Mouse (Mus musculus) heart, postnatal 0 days (tissue): ENCODE measurements at regions not wholly inside any gene's neighbourhood (a gene's known extent, or its start where the extent isn't known, plus 50 kb on each side); places are given as distances from the start of the nearest gene placed in this dataset.

Experiments used
- ATAC-seq: fragments of 200-750 bp; cut with Nextera tagmentation; 2 replicates; pipeline ENCODE4 v1.8.0; 2017; ENCODE audit warnings: low read depth, moderate number of reproducible peaks, moderate library complexity; ENCODE audit not compliant: insufficient read depth
- DNase-seq: peaks from one replicate; pipeline ENCODE4 v3.0.0-alpha.2; 2016; ENCODE audit warnings: low spot score
- H3K27ac ChIP-seq: fragments of 300-500 bp; sonication (generic); 2 replicates; pipeline ENCODE4 v1.5.1; 2014; ENCODE audit warnings: low read depth, mild to moderate bottlenecking
- H3K27me3 ChIP-seq: fragments of 300-500 bp; sonication (generic); 2 replicates; pipeline ENCODE4 v1.6.1; 2014; ENCODE audit warnings: low read length, mixed read lengths; ENCODE audit not compliant: control insufficient read depth, insufficient read depth
- H3K36me3 ChIP-seq: fragments of 300-500 bp; sonication (generic); replicated peaks from 2 replicates; pipeline ENCODE4 v1.6.1; 2014; ENCODE audit warnings: low read length, mixed read lengths; ENCODE audit not compliant: control insufficient read depth, insufficient read depth
- H3K4me1 ChIP-seq: fragments of 300-500 bp; sonication (generic); 2 replicates; pipeline ENCODE4 v1.6.1; 2014; ENCODE audit warnings: antibody characterized with exemption; ENCODE audit not compliant: control insufficient read depth, insufficient read depth
- H3K4me2 ChIP-seq: fragments of 300-500 bp; sonication (generic); 2 replicates; pipeline ENCODE4 v1.6.1; 2014; ENCODE audit warnings: low read depth, mild to moderate bottlenecking, low read length, moderate library complexity
- H3K4me3 ChIP-seq: fragments of 300-500 bp; sonication (generic); 2 replicates; pipeline ENCODE4 v1.5.1; 2014; ENCODE audit warnings: low read depth, low read length
- H3K9ac ChIP-seq: fragments of 300-500 bp; sonication (generic); replicated peaks from 2 replicates; pipeline ENCODE4 v1.6.1; 2014; ENCODE audit warnings: low read depth, low read length, mixed read lengths
- H3K9me3 ChIP-seq: fragments of 300-500 bp; sonication (generic); replicated peaks from 2 replicates; pipeline ENCODE4 v1.6.1; 2016; ENCODE audit warnings: low read length; ENCODE audit not compliant: control insufficient read depth
- CTCF ChIP-seq: IDR thresholded peaks from 2 replicates; pipeline ENCODE4 v1.5.1; 2016; ENCODE audit warnings: antibody characterized with exemption, control low read depth, low read depth
- EP300 ChIP-seq: IDR thresholded peaks from 2 replicates; pipeline ENCODE4 v1.6.1; 2016; ENCODE audit warnings: antibody characterized with exemption, low read depth
- WGBS: fragments of 180-500 bp; shearing (Covaris S2); extraction: QIAGEN DNeasy Blood & Tissue Kit; methylation state at CpG from one replicate; pipeline ENCODE4 v1.1.7; 2014; 5-methylcytosine and 5-hydroxymethylcytosine counted together

DNA sequence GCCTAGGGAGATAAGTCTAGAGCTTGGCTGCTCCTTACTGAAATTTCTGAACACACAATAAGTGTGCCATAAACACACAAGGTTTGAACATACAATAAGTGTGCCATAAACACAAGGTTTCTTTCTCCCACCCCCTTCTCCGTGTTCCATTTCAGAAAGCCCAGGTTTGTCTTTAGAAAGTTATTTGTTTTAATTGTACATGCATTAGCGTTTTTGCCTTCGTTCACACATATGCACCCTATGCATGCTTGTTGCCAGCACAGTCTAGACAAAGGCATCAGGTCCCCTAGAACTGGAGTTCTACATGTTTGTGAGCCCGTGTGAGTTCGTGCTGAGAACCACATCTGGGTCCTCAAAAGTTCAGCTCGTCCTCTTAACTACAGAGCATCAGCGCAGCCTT, 64.0 kb upstream of the Gpc5 start:
- H3K9me3 ChIP-seq: no peaks in the 10 kb centered on the region
- H3K4me2 ChIP-seq: no peak overlapping the region
- no peaks in the 10 kb centered on the region for H3K4me1 ChIP-seq
- H3K9ac ChIP-seq: no peak overlapping the region
- H3K27me3 ChIP-seq: no peaks in the 10 kb centered on the region
- no peak for ATAC-seq
- no peak for DNase-seq
- TF ChIP-seq CTCF: no peak
- no peak for TF ChIP-seq EP300
- H3K4me3 ChIP-seq: no peak overlapping the region
- no peak overlapping the region for H3K27ac ChIP-seq
- H3K36me3 ChIP-seq: no peaks in the 10 kb centered on the region
- WGBS: 83% methylated on average over 7 of the region's 7 CpGs

DNA sequence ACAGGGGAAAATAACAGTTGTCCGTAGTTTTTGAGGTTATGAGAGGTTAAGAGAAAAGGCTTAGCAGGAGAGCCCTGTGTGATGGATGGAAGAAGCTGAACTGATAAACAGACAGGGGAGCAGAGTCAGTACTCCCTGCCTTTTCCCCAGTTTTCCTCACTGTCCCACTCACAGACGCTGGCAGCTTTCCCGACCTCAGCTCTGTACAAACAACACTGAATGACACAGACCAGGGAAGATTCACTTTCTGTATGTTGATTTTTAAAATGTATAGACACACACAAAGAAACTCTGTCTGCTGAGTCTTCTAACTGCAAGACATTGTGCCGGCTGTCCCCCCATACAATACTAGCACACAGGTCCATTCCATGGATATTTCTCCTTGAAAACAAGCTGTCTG, 60.3 kb upstream of the Gpc5 start:
- H3K4me3 ChIP-seq: no peak overlapping the region
- WGBS: 40% methylated on average over 4 of the region's 4 CpGs
- no peak overlapping the region for H3K4me2 ChIP-seq
- H3K9ac ChIP-seq: no peak overlapping the region
- no peaks in the 10 kb centered on the region for H3K4me1 ChIP-seq
- ATAC-seq: no peak
- H3K27ac ChIP-seq: no peak overlapping the region
- H3K9me3 ChIP-seq: no peaks in the 10 kb centered on the region
- no peak for DNase-seq
- TF ChIP-seq CTCF (no peak), EP300 (no peak)
- no peaks in the 10 kb centered on the region for H3K27me3 ChIP-seq
- no peaks in the 10 kb centered on the region for H3K36me3 ChIP-seq

DNA sequence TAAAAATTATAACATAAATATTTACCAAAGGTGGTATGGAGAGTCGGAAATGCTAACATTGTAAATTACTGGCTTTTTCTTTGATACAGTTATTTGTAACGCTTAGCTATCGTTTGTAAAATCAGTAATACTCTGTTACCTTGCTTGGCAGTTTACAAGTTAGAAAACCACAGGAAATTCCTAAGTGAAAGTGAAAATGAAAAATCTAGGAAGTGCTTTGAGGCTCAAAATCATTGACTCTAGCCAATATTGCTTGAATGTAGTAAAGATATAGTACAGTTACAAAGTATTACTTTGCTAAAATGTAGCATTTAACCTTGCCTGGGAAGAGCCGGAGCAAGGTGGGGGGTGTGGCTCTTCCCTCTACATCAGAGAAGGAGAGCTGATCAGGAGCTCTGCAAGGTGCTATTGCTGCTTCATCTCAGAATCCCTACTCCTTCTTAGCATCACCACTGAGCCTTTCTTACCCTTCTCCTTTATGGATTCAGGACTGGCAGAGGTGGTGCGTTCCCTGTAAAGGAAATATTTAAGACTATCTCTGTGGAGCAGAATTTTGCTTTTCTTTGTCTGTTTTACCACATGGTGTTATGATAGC, 58.5 kb upstream of the Gpc5 start:
- TF ChIP-seq EP300 (no peak), CTCF (no peak)
- Histone ChIP-seq H3K4me2 (no peak overlapping the region), H3K4me1 (no peaks in the 10 kb centered on the region), H3K9ac (no peak overlapping the region), H3K9me3 (no peaks in the 10 kb centered on the region), H3K36me3 (no peaks in the 10 kb centered on the region), H3K27ac (no peak overlapping the region), H3K27me3 (no peaks in the 10 kb centered on the region), H3K4me3 (no peak overlapping the region)
- ATAC-seq (no peak), DNase-seq (no peak)
- 76% methylated on average over 5 of the region's 5 CpGs for WGBS

DNA sequence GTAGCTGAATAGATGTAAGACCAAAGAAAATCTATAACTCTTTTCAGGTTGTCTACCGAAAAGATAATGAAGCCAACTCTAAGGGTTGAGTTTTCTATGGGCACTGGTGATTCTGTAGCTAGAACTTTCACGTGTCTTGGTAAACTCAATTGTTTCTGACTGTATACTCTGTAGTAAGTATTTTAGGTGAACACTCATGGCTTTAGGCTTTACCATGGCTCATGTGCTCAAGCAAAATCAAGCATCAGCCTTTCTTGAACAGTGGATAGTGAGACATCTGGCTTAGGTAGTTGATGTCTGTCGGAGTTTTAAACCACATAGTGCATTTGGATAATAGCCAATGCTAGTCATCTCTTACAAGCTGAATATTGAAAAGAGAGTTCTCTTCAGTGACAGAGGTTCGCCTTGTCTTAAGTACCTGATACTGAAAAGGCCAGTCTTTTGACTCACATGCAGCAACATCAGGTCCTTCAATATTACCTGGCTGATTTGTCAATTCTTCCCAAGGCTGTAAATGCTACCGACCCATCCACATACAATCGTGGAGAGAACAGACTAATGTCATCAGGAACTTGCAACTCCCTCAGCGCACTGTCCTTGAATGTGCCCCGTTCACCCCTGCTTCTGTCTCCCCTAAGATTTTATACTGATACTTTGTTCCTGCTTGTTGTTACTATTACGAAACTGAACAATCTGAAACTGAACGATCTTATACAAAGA, 57.1 kb upstream of the Gpc5 start:
- Histone ChIP-seq H3K4me2 (no peak overlapping the region), H3K27ac (no peak overlapping the region), H3K9me3 (no peaks in the 10 kb centered on the region), H3K36me3 (no peaks in the 10 kb centered on the region), H3K27me3 (no peaks in the 10 kb centered on the region), H3K9ac (no peak overlapping the region), H3K4me3 (no peak overlapping the region), H3K4me1 (no peaks in the 10 kb centered on the region)
- DNase-seq: no peak
- TF ChIP-seq EP300: no peak
- 80% methylated on average over 10 of the region's 10 CpGs for WGBS
- ATAC-seq: no peak

DNA sequence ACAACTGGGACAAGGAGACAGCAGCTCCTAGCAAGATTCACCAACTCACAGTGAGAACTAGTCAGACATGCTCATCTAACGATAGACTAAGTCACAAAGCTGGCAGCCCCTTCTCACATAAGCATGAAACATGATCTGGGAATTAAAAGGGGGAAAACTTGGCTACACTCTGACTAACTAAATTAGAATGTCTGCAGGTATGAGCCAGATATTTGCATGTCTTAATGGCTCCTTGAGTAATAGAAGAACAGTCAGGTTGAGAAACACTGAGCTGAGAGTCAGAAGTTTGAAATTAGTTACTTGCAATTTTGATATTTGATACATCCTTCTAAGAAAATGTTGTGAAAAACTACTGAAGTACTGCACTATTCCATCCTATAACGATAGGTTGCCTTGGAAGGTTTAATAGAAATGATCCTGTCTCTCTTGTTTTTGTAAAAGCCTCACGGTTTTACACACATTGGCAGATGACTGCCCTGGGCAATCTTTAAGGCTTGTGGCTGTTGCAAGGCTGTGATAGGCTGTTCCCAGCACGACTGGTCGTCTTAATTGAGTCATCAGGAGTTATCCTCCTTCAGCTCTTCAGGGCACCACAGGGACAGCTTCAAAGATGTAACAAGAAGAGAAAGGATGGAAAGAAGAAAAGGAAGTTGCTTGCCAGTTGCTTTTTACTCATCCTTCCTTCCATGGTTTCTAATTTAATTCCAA, 54.8 kb upstream of the Gpc5 start:
- TF ChIP-seq EP300 (no peak), CTCF (no peak)
- no peaks in the 10 kb centered on the region for H3K4me1 ChIP-seq
- H3K27me3 ChIP-seq: no peaks in the 10 kb centered on the region
- no peak overlapping the region for H3K4me3 ChIP-seq
- H3K4me2 ChIP-seq: no peak overlapping the region
- 52% methylated on average over 5 of the region's 5 CpGs for WGBS
- no peak overlapping the region for H3K9ac ChIP-seq
- no peak for DNase-seq
- no peaks in the 10 kb centered on the region for H3K9me3 ChIP-seq
- no peak for ATAC-seq
- no peaks in the 10 kb centered on the region for H3K36me3 ChIP-seq
- H3K27ac ChIP-seq: no peak overlapping the region
